Mouse (Mus musculus) CD8-positive naive resting alpha-beta T cell, adult 2 months (primary cell): ENCODE data around the gene Glycam1.

Source experiments
- DNase-seq, 2 experiments: peaks; one replicate each; pipeline ENCODE4 v3.0.0; 2022; ENCODE audit warnings: low read depth in 2 of 2, low spot score in 2 of 2

Glycam1 gene

GRCm38 (mm10) chr15:103519386-103520378 lies 45.2 kb downstream of the Glycam1 start:
- no peak for DNase-seq

GRCm38 (mm10) chr15:103518600-103519385 lies 46.1 kb downstream of the Glycam1 start:
- no peak for DNase-seq

GRCm38 (mm10) chr15:103514914-103515313 lies 50.0 kb downstream of the Glycam1 start:
- DNase-seq = no peak

- DNase-seq = peak in 1 of 2 experiments; percentile 10
These were observed 50.8 kb downstream of the Glycam1 start for GRCm38 (mm10) chr15:103514119-103514518.

DNA sequence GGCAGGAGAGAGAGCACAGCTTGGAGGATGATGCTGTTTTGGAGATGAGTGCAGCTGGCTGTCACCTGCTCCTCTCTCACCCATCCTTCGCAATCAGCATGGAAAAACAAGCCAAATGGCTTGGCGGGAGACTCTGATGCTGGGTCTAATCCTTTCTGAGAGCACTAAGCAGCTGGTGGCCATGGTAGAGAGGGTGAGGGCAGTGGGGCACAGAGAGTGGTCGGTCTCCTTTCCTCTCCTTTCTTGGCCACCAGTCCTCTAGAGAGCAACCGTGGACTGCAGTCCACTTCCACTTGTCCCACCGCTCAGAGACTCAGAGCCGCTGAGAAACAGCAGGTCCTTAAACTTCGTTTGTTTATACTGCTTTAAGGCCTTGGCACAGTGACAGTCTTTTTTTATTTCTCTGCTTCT lies 51.3 kb downstream of the Glycam1 start:
- no peak for DNase-seq
